Mouse (Mus musculus): Measurements from ENCODE around the gene Lrrc74a.

DNA sequence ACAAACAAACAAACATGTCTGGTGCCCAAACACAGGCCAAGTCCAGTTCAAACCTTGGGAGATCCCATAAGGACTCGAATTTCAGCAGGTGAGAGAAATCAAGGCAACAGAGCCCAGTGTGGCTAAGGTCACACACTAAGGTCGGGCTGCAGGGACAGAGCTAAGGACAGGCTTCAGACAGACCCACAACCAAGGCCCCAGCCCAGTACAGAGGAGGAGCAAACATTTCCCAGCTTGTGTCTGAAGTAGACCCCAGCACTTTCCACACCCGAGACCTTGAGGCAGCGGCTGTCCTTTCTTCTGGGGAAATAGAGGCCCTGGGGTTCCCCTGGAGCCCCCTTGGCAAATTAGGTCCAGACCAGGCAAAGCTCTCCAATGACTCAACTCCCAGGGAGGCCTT, 66.2 kb downstream of the Lrrc74a start:
- TF ChIP-seq MAX (IDR thresholded peaks at IDR 0.05; ENCODE audit: low read depth) (no peak), POLR2A (IDR thresholded peaks at IDR 0.05; ENCODE audit: insufficient read length, low read depth) (no peak), USF1 (IDR thresholded peaks at IDR 0.05; ENCODE audit: low read depth) (no peak), POLR2AphosphoS2 (IDR thresholded peaks at IDR 0.05; ENCODE audit: insufficient read length, low read depth) (no peak), CEBPB (IDR thresholded peaks at IDR 0.05; ENCODE audit: insufficient read depth, poor library complexity, severe bottlenecking) (no peak), TCF3 (IDR thresholded peaks at IDR 0.05; ENCODE audit: insufficient read length, low read depth) (no peak), E2F4 (IDR thresholded peaks at IDR 0.05; ENCODE audit: insufficient read depth) (no peak), MYOD1 (IDR thresholded peaks at IDR 0.05; ENCODE audit: control insufficient read depth in 1 of 3, insufficient read length in 2 of 3, low read depth in 2 of 3) (no peak)

All from myocyte (in vitro differentiated cells).